Mouse (Mus musculus) yolk sac, embryonic 10.5 days (tissue): ENCODE data around the gene Gbf1.
A peak's percentile ranks its signal among the peaks of the same experiment; 100 is the strongest.
"Not testable (repeated sequence)": the region's sequence is repeated elsewhere in the genome, so short reads cannot be mapped to it uniquely, and the experiment has no call there.

Experiments used
- DNase-seq: peaks from one replicate; pipeline ENCODE4 v3.0.0-alpha.2; 2017; ENCODE audit warnings: low spot score

Gene Gbf1

DNA sequence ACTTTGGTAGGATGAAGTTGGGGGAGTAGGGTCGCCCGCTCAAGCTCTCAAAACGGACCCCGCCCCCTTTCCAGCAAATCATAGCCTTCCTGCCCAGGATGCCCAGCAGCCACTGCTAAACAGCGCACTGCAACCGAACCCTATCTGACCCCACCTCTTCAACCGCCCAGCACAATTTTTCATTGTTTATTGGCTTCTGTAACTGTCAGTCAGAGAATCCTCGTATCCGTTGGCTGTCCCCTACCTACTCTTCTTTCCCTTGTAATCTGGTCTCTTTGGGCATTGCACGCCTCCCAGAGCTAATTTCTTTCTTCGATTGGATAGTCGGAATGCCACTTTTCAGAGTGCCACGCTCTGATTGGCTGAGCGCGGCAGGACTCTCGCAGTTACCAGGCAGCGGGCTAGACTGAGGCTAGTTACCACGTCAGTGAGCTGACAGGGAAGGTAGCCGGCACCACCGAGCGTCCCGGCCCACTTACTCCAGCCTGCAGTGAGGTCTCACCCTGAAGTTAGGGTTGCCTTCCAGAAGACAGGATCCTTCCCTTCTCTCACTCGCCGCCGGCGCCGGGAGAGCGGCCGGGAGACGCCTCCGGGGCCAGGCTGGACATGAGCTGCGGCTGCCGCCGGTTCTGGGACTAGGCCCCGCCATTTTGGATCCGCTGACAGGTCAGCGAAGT is at the start of gene Gbf1:
Gbf1 (plus strand) TSS at position 383 of the 677 bp plus-strand sequence.
- DNase-seq = peak; percentile 96

DNA sequence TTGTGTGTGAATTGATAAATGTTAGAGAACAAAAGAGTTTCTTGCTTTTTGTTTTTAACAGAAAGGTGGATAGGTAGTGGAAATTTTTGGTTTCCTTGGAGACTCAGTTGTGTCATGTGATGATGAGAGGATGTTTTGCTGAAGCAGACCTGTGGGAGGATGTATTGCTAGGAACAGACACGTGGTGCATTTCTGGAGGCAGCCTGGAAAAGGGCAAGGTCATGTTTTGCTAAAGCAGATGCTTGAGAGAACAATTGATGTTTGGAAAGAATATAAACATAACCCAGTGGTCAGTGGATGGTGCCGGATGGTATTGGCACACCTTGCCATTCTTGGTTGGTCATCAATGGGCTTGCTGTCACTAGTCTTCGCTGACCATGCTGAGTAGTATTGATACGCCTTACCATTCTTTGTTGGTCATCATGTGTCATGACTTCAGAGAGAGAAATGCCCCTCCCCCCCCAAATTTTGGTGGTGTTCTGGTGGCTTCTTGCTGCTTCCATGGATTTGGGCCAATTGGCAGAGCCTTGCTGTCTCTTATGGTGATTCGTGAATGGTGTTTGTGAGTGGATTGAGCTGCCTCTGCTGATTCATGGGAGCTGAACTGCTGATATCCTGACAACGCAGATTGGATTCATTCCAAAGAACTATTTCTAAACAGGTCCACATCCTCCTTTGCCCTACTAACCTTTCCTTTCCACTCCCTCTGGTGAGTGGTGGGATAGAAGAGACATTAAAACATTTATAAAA is 48.7 kb upstream of the Gbf1 start:
- DNase-seq = no peak

DNA sequence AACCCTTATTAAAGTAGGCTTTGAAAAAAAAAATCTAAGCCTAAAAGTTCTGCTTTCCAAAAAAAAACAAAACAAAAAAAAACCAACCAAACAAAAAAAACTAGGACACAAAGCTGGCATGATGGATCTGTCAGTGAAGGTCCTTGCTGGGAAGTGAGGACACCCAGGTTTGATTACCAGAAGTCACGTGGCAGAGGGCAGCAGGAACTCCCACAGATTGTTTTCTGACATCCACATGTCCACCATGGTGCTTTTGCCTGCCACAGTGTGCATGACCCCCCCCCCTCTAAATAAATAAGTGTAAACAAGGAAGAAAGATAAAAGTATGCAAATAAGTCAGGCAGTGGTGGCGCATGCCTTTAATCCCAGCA is 48.1 kb upstream of the Gbf1 start:
- no peak for DNase-seq

DNA sequence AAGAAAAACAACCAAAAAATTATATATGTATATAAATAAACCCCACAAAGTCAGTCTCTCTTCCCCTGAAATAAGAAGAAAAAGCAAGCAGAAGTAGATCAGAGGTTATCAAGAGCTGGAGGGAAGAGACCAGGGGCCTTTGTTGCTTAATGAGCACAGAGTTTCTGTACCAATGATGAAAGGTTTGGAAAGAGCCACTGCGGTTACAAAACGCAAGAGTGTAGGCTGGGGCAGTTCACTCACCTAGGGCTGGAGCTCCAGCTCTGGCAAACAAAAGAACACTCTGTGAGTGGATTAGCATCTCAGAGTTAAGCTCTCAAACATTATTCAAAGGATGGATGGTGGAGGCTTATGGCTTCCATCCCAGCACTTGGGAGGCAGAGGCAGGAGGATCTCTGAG is 42.1 kb upstream of the Gbf1 start:
- DNase-seq = no peak

DNA sequence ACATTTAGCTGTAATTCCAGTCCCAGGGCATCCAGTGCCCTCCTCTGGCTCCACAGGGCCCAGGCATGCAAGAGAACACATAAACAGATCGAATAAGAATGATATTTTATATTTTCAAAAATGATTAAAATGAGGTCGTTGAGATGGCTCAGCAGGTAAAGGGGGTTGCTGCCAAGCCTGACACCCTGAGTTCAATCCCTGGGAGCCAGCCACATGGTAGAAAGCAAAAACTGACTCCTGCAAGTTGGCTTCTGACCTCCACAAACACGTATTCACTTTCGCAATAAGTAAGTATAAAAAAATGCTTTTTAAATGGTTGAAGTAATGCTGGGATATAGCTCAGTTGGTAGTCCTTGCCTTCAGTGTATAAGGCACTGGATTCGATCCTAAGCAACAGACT is 41.5 kb upstream of the Gbf1 start:
- DNase-seq = no peak

DNA sequence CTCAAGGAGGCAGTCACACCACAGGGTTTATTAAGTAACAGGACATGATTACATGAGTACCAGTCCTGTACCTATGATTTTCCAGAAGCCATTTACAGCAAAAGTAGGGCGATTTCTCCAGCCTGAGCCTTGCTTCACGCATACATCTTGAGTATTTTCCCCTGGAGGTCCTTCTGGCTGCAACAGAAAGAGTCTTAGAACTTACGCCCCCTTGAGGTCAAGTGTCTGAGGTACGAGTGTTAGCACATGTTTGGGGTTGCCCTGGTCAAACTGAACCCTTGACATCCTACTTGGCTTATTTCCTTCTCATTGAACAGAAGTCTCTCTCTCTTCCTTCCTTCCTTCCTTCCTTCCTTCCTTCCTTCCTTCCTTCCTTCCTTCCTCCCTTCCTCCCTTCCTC is 37.7 kb upstream of the Gbf1 start:
- DNase-seq = no peak

DNA sequence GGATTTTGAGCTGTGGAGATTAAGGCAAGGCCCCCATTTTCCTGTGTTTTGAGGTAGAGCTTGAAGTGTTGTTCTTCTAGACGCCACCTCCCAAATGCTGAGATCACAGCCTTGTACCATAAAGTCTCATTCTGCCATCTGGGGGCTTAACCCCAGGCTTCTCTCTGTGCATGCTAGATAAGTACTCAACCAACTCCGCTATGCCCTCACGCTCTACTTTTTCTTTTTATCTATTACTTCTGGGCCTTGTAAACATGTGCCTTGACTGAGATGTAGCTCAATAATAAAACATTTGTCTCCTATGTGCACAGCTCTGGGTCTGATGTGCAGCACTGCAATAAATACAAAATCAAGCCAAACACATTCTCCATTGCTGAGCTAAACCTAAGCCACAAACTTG is 32.9 kb upstream of the Gbf1 start:
- no peak for DNase-seq

DNA sequence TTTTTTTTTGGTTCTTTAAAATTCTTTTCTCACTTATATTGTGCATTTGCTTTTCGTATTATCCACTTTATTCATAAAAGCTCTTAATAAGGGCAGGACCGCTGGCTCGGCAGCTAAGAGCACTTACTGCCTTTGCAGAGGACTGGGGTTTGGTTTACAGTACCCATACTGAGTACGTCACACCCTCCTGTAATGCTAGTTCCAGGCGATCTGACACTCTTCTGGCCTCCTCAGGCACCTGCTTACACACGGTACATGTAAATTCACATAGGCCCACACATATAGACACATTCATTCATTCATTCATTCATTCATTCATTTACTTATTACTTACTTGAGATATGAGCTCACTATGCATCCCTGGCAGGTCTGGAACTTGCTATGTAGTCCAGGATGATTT is 31.4 kb upstream of the Gbf1 start:
- no peak for DNase-seq

DNA sequence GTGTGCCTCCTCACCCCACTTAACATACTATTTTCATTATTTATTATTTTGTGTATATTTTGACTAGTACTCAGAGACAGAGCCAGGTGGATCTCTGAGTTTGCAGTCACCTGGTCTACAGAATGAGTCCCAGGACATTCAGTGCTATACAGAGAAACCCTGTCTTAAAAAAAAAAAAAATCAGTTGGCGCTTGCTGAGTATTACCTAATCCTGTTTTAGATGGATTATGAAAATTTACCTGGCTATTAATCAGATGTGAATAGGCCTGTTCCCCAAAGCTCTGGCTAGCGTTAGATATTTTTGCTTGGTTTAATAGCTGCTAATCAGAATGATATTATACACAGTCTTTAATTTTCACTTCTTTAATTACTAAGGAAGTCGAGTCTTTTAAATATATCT is 28.4 kb upstream of the Gbf1 start:
- no peak for DNase-seq

DNA sequence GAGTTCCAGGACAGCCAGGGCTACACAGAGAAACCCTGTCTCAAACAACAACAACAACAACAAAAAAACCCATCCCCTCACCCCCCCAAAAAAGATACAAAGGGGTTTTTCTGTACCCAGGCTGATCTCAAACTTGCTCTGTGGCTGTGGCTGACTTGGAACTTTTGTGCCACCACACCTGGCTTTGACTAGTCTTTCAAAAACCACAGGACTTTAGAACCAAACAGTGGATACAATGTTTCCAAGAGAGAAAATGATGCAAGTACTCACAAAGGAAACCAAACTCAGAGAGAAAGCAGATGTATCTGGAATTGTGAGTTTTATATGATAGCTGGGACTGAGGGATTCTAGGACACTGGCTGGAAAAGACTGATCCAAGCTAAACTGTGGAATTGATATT is 27.7 kb upstream of the Gbf1 start:
- no peak for DNase-seq

DNA sequence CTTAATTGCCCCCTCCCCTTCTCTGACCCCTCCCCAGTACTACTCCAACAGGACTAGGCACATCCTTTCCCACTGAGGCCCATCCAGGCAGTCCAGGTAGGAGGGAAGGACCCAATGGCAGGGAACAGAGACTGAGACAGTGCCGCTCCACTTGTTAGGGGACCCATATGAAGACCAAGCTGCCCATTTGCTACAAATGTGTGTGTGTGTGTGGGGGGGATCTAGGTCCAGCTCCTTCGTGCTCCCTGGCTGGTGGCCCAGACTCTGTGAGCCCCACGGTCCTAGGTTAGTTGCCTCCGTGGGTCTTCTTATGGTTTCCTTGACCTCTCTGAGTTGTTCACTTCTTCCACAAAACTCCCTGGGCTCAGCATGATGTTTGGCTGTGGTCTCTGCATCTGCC is 26.0 kb upstream of the Gbf1 start:
- DNase-seq = no peak

DNA sequence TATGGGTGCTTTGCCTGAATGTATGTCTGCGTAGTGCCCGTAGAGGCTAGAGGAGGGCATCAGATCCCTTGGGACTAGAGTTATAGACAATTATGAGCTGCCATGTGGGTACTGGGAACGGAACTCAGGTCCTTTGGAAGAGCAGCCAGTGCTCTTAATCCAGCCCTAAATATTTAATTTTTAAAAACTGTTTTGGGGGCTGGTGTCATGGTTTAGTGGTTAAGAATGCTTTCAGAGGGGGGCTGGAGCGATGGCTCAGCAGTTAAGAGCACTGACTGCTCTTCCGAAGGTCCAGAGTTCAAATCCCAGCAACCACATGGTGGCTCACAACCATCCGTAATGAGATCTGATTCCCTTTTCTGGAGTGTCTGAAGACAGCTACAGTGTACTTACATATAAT is 22.6 kb upstream of the Gbf1 start:
- DNase-seq = not testable (repeated sequence)

DNA sequence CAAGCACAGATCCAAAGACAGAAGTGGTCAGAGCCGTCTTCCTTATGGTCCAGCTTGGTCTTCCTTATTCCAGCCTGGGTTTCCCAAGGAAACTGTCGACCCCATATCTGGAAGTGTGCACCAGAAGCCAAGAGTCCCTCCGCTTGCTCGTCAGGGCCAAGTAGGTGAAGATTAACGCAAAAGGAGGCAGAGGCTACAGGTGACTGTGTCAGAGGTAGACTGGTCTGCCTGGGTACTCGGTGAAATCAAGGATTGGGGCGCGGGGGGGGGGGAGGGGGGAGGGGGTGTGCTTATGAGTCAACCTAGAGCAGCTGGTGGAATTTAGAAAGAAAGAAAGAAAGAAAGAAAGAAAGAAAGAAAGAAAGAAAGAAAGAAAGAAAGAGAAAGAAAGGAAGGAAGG is 21.0 kb upstream of the Gbf1 start:
- DNase-seq = no peak

DNA sequence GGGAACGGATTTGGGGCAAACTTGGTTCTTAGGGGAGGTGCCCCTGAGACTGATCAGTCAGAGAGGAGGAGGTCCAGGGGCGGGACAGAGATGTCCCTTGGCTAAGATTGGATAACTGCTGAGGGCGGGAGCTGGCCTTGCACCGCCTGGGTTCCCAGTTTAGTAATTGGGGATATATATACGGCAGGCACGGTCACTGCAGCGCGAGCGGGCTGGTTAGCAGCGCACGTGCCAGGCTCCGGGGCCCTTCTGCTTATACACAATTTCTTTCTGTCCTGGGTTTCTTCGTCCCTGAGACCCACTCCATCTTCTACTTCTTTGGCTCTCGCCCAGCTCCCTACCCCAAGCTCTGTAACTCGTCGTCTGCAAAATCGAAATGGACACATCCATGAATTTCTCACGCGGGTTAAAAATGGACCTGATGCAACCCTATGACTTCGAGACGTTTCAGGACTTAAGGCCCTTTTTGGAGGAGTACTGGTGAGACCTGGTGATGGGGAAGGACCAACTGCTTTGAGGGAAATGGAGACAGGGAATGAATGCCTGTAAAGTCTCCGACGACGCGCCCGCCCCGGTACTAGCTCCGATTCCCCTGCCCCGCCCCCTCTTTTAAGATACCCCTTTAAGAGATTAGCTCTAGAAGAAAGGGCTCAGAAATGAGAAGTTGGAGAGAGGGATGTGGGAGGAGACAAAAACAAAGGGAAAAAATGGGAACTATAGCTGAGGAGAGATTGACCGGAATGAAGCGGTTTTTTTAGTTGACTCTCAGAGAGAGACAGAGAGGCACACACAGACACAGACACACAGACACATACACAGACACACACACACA is 20.4 kb upstream of the Gbf1 start, which contains the start of gene Elovl3:
Elovl3 (plus strand) TSS at position 204 of the 832 bp plus-strand sequence.
- DNase-seq = no peak

DNA sequence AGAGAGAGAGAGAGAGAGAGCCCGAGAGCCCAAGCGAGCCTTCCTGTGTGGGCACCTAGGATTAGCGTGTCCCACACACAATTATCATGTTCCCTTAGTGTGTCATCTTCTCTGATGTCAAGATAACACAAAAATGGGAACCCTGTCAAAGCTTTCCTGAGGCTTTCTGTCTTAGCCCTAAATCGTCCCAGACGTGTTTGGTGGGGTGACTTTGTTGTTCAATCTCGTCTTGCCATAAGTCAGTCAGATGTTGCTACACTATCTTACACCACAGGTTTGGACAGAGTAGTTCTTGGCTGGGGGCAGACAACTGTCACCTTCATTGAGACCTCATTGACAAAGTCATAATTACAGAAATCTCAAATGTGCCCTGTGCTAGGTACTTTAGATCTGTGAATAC is 19.7 kb upstream of the Gbf1 start:
- DNase-seq = no peak

DNA sequence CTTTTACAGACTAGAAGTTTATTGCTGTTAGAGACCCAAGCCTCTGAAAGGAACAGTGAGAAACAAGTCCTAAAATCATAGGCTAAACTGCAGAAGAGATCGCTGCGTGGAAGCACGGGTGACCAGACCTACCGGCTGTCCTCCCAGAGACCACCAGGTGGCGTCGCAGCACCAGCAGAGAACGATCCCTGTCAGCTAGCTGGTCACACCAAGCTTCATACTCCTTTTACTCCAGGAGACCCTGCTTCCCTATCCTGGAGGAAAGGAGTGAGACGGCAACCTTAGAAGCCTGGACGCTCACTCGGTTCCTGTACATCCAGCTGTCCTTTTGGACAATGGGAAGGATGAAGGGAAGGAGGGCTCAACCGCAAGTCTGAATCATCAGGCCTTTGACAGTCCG is 17.0 kb upstream of the Gbf1 start:
- peak; percentile 68 for DNase-seq

DNA sequence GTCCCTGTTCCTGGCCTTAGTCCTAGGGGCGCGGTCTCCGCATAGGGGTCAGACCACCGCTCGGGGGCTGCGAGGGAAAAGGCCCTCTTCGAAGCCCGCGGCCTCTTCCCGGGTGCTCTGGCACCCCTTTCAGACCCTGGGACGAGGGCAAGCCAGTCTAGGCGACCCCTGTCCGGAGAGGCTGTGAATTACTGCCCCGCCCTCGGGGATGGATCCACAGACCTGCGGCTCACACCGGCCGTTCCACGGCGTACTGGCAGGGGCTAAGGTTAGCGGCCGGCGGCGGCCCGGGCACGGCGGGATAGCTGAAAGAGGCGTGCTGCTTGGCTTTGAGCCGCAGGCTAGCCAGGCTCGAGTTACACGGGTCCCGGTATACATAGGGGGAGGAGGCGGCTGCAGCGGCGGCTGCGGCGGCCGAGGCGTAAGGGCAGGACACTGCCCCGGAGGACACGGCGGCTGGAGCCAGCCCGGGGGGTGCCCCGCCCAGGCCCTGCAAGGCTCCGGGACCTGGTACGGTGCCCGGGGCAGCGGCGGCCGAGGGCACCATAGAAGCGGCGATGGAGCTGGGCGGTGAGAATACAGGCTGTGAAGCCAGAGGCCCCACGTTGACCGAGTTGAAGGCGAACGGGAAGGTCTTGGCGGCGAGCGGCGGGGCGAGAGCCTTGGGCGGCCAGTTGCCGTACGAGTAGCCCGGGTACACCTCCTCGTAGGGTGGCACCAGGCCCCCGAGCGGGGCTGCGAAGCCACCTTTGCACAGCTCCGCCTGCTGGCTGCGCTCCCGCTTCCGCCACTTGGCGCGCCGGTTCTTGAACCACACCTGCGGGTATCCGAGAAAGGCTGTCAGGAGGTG is 16.3 kb upstream of the Gbf1 start:
- peak; percentile 33 for DNase-seq

DNA sequence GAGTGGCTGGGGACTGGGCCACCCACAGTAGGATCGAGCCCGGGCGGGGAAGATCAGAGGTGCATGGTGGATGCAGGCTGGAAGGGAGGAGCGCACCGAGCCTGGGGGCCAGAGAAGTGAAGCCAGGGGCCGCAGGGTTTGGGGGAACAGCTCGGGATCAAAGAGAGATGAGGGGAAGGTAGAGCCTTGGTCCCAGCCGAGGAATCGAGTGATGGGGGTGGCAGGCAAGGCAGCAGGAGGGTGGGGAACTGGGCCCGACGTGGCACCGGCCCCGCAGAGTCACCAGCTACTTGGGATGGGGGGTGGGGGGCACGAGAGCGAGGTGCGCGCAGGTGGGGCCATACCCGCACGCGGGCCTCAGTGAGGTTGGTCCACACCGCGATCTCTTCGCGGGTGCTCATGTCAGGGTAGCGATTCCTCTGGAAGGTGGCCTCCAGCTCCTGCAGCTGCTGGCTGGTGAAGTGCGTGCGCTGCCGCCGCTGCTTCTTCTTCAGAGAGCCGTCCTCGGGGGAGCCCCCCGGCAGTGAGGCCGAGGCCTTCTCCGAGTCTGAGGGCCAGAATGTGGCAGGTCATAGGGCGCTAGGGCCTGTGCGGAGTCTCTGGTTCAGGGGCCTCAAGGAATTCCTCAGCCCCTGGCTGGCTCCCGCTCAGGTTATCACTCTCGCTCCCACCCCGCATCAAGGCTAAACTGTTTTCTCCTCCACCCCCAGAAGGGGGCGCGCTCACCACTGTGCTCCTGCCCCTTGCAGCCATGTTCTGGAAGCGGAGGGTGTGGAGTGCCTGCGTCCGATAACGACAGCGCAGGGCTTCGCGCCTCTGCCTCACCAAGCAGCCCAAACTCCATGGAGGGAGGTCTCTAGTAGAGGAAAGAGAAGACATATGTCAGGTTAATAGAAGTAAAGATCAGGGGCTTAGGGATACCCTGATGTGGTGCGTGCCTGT is 15.4 kb upstream of the Gbf1 start:
- peak; percentile 60 for DNase-seq

DNA sequence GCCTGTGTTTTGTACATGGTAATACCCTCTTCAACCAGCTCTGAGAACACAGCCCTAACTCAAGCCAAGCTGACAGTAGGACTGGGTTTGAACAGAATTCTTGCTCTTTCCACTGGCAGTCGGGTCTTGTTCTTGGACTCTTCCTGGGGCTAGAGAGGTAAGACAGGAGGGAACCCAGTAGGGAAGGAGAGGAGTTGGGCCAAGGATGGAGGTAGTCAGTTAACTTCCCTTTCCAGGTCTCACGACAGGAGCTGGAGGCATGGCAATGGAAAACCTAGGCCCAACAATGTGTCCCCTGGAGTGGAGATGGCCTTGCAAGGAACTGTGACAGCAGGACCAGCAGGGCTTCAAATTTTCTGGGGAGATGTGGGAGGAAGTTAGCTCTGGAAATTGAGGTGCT is 12.0 kb upstream of the Gbf1 start:
- DNase-seq = no peak

DNA sequence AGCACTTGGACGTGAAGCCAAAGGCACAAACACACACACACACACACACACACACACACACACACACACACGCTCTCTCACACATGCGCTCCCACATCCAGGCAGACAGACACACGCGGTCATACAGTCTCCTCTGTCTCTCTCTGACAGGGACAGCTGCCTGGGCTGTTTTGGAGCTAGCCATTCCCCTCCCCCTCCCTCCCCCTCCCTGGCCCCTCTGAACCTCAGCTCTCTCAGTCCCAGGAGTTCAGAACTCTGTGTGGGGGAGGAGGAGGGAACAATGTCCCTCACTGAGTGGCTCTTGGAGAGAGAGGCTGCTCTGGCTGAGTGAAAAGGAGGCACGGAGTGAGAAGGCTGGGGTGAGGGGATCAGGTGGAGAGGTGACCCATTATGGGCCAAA is 11.2 kb upstream of the Gbf1 start:
- DNase-seq = no peak
